Mouse (Mus musculus) CD8-positive naive resting alpha-beta T cell, adult 2 months (primary cell): ENCODE results near the gene Spem2.

ENCODE experiments used
- DNase-seq, 2 experiments: peaks; one replicate each; pipeline ENCODE4 v3.0.0; 2022; ENCODE audit warnings: low read depth in 2 of 2, low spot score in 2 of 2

Spem2 gene

DNA sequence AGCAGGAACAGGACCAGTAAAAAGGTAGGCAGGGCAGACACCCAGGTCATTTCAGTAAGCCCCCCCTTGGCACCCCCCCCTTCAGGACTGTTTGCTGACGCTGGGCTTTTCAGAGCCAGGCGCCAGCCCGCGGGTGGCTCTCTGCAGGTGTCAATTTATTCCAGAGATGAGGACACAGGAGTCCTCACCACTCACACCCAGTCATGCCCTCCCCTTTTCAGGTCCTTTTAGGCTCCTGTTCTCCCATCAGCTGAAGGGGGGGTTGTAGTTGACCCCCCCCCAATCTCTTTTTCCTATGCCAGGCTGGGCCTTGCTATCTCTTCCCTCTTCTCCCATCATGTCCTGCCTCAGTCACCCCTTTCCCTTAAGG lies 17.7 kb upstream of the Spem2 start:
- DNase-seq, result no peak

DNA sequence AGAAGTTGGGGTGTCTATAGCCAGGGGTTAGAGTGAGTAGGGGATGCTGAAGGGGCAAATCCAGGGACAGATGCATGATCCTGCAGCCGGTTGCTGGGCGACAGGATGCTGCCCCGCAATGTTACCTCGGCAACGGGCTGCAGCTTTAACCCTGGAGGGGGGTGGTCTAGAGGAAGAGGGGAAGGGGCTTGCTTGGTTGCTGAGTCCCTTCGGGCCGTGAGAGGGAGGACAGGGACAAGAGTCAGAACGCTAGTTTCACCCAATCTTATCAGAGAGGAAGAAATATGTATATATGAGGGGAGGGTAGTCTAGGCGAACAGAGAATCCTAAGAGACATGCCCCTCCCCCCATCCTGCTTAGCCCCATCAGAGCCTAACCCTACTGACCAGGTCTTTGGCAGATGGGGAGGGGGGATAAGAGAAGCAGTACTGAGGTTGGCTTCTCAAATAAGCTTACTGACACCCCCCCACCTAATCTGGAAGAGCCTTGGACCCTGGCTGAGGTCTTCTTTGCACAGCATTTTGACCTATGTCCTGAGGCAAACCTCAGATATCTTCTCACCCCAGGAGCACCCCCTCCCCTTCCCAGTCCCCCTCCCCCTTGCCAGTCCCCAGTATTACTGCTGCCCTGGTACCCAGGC lies 17.2 kb upstream of the Spem2 start:
- DNase-seq, result no peak

DNA sequence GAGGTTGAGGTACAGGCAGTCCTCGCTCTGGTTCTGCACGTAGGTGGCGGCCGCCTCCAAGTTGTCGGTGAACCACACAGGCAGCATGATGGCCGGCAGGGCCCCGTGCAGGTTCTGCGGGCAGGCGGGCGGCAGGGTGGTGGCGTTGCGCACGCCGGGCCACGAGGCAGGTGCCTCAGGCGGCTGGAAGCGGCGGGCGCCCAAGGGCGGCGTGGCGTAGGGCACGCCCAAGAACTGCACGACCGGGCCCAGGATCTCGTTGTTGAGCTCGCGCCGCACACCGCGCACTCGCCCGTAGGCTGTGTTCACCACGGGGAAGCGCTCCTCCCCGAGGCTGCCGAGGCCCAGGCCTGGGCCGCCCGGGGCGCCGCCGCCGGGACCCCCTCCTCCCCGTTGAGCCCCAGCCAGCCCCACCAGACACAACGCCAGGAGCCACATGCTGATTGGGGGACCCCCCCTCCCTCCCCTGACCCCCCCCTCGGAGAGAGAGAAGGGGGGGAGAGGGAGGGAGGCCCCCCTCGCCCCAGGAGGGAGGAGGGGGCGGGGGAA lies 15.8 kb upstream of the Spem2 start:
- DNase-seq, result peak; percentile 30 to 38

DNA sequence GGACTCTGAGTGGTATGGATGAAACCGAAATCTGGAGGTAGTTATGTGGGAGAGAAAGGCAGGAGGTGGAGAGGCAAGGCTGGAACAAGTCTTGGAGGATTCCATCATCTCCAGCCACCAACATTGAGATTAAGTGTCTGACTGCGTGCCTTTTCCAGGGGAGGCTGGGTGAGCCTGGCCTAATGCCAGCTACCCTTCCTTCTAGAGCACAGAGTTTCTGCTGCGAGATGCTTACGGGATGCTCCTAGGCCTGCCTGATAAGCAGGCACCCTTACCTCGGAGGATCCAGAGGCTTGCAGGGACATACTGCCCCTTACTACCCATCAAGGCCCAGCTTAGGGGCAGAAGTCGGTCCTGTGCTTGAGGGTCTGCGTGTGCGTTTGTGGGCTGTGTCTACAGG lies 15.3 kb upstream of the Spem2 start:
- DNase-seq, result no peak

DNA sequence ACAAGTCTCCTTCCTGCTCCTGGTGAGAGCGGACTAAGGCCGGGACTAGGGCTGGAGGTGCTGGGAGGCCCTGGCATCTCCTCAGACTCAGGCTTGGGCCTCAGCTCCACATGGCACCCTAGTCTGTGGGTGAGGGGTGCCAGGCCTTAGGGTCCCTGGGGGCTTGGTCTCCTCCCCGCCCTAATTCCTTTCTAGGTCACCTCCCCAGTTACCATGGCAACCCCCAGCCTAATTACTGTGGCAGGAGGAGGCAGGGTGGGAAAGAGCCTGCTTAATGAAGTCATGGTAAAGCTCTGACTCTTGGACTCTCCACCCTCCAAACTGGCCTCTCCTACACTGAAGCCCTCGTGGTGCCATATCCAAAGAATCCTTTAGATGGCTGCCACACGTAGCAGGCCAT lies 10.6 kb upstream of the Spem2 start:
- DNase-seq, result no peak

DNA sequence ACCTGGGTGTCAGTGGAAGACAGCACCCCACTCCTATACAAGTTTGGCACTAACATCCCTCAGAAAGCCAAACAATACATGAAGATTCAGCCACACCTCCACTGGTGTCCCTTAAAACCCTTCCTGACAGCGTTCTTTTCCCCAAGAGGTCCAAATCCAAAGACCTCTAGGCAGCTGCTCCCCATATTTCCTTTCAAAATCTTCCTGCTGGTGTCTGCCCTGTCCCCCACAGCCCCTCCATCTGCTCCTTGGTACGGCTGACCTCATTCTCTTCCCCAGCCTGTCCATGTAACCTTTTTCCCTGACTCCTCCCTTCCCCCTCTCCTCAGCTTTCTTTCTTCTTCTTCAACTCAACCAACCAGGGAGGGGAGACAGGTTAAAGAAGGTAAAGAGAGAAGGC lies 5.2 kb upstream of the Spem2 start:
- no peak for DNase-seq

DNA sequence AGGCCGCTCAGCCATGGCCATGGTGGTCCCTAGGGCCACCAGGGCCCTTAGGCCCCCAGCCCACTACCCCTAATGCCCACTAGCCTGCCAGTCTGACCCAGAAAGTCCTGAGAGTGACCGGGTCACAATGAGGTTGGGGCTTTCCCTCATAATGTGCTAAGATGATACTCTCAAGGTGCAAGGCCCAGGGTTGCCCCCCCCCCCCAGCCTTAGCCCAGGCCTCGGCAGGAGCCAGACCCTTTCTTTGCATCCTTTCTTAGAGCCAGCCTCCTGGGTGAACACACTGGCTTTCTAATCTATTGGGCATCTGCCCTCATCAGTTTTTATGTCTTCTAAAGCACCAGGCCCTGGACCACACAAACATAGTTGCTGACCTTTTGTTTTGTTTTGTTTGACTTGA lies 3.8 kb upstream of the Spem2 start, which contains the start of gene Spem1:
TSS of gene Spem1 (minus strand) at position 101 of the 400 bp plus-strand sequence.
- DNase-seq, result no peak

DNA sequence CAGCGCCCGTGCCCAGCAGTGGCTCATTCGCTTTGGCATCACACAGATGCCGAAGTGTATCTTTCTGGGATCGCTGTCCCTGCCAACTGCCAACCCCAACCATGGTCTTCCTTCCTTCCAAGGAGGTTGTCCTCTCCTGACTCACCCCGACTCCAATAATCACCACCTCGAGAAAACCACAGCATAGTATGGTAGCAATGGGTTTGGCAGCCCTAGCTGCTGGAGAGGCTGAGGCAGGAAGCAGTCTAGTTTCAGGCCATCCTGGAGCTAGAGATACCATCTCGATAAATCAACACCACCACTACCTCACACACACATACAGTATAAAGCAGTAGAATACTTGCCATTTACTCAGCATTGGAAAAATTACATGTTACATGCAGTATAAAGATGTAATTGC lies 606 bp upstream of the Spem2 start:
- DNase-seq, result no peak

DNA sequence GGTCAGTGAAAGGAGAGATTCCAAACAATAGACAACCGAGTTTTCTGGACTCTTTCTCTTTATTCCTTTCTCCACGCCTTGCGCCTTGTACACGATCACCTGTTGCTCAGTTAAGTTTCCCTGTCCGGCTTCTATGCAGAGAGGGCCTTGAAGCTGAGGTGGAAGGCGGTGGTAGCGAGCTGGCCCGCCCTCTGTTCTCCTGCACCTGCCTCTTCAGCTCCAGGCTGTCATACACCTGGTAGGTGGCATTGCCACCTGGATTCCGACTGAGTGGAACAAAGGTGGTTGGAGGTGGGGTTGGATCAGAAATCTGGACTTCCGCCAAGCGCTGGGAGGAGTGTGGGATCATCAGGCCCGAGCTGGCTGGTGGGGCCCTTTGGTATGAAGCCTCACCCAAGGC lies 1.7 kb downstream of the Spem2 start:
- DNase-seq, result no peak

DNA sequence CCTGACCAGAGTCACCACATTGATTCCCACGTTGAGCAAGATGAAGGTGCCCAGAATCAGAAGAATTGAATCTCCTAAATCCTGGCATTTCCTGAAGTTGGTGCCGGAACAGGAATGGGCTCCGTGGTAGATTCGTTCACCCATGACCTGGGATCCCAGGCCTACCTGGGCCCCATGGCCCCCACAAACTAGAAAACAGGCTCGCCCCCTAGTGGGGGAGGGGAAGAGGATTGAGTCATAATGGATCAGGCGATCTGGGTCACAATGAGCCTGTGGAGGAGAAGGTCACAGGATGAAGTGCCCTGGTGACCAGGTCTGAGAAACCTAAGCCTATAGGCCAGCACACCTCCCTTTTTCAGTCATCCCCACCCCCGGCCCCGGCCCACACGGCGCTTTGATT lies 3.1 kb downstream of the Spem2 start, which contains the start of gene Gm39566:
TSS of gene Gm39566 (minus strand) at position 144 of the 400 bp plus-strand sequence.
- no peak for DNase-seq

DNA sequence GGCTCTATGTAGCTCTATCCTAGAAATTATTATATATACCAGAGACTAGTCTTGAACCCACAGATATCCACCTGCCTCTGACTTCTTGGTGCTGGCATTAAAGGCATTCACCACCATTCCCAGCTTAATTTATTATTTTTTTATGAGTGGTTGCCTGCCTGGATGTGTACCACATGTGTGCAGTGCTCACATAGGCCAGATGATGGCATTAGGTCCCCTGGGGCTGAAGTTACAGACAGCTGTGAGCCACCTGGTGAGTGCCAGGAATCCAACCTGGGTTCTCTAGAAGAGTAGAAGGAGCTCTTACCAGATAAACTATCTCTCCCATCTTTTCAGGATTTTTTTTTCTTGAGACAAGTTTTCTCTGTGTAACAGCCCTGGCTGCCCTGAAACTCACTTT lies 8.0 kb downstream of the Spem2 start:
- no peak for DNase-seq

DNA sequence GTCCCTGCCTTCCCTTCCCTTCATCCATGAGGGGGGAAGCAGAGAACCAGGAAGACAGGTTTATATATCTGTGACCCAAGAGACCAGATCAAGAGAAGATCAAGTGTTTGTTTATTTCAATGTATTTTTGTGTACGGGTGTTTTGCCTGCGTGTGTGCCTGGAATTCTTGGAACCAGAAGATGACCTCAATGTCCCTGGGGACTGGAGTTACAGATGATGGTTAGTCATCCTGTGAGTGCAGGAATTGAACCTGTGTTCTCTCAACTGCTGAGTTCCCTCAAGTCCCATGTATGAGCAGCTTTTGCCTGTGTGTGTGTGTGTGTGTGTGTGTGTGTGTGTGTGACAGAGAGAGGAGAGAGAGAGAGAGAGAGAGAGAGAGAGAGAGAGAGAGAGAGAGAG lies 10.6 kb downstream of the Spem2 start:
- no peak for DNase-seq

DNA sequence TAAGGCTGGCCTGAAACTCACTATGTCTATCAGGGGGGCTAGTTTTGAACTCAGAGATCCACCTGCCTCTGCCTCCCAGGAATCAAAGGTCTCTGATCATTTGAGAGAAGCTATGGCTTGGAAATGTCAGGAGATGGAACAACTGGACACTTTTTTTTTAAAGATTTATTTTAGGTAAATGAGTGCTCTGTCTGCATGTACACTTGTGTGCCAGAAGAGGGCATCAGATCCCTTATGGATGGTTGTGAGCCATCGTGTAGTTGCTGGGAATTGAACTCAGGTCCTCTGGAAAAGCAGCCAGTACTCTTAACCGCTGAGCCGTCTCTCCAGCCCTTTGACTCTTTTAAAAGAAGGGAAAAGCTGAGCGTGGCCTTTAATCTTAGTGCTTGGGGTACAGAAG lies 11.9 kb downstream of the Spem2 start:
- DNase-seq, result no peak

DNA sequence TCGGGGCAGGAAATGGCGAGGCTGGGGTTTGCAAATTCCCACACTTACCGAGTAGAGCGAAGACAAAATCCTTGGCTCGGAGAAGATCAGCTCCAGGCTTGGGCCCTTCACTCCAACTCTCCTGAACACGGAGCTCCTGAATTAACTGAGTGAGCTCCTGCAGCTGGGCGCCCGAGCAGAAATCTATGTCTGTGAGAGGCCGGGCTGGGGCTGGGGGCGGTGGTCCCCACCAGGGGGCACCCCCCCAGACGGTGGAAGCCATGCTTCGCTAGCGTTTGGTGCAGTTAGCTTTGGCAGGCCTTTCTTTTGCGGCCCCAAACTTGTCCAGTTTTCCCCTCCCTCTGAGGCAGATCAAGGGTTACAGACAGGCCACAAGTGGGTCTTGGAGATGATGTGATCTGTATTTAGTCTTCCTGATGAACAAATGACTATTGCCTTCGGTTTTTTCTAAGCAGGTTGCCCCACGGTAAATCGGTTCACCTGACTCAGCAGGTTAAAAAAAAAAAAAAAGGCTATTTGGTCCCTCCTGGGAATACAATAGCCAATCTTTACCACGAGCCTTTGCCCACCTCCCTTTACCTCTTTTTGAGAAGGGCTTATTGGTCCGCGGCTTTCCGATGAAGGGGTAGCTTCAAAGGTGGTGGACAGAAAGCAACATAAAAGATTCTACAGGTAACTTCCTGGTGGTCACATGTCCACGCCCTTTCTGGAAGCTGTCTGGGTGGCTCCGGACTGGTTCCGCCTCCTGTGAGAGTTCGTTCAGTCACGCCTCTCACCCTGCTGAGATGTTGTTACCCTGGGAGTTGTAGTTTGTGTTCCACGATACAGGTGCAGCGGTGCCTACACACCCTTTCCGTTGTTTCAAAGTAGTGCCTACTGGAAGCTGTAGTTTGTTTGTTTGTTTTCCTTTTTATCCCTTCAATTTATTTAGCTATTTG lies 13.0 kb downstream of the Spem2 start, which contains the start of gene Tmem102:
TSS of gene Tmem102 (minus strand) at position 653 of the 938 bp plus-strand sequence.
- DNase-seq, result no peak

DNA sequence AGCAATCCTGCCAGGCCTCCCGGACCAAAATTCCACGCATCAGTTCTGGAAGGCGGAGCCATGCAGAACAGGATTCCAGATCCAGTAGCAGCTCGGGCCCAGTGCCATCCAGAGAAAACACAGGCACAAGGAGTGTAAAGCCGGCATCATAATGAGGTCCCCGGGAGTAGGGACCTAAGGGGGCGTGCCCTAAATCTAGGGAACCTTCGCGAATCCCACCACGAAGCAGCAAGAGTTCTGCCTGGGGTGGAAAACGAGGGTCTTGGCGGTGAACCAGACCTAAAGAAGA lies 13.7 kb downstream of the Spem2 start:
- no peak for DNase-seq

DNA sequence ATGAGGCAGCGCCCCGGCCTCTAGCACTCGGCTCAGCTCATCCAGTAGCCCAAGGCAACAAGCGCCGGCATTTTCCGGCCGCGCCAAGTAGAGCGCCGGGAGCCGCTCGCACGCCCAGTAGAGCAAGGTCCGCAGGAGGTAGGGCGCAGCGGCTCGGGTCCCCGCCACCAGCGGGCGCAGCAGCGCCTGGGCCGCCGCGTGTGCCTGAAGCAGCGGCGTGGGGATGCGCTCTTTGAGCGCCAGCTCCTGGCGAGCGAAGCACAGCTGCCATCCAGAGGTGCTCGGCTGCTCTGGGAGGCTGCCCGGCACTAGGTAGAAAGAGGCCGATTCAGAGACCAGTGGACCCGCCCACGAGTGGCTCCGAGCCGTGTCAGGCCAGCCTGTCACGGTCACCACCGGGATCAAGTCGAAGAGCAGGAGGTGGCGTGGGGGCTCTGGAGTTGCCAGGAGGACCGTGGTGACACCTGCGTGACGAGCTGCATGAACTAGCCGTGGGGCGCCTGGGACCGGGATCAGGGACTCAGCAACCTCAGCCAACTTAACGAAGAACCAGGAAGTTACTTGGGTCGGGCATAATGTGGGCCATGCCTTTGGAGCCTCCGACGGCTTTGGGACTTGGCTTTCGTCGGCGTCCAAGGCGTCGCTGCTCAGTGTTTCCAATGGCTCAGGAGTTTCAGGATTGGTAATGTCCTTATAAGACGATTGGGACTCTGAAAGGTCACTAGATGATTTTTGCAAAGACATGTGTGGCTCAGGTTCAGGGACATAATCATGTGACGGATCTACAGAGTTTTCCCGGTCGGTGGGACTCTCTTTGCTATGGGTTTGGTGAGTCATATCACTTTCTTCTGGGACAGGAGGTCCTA lies 14.2 kb downstream of the Spem2 start:
- peak; percentile 52 to 65 for DNase-seq

DNA sequence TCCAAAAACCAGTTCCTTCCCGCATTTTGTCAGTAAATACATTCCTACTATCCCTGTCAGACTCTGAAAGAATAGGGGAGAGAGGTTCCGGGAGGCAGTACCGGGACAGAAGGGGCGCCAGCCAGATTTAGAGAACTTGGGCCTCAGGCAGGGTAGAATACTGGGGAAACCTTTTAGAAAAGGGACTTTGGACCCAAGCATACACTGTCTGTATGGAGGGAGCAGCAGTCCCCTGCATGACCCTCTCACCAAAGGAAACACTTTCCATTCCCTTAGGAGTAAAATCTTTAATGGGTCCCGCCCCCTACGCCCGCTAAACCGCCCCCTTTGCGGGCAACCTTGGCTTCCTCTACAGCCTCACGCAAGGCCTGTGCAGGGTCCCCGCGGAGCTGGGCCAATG lies 14.9 kb downstream of the Spem2 start:
- no peak for DNase-seq

DNA sequence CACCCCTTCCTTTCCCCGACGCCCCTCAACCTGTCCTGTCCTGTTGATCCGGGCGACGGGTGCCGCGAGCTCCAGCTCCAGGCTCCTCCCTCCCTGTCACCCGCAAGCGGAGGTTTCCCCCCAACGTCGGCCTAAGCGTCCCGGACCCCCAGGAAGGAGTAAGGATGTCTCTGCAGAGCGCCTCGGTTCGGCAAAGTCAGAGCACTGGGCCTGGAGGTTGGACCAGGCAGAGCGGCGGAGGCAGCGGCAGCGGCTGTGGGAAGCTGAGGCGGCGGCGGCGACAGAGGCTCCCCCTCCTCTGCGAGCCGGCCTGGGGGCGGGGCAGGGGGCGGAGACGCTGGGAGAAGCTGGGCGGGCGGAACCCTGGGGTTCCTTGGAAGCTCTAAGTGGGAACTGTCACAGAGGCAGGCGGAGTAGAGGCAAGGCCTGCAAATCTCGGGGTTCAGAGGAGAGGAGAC lies 15.6 kb downstream of the Spem2 start:
- peak; percentile 28 to 48 for DNase-seq

DNA sequence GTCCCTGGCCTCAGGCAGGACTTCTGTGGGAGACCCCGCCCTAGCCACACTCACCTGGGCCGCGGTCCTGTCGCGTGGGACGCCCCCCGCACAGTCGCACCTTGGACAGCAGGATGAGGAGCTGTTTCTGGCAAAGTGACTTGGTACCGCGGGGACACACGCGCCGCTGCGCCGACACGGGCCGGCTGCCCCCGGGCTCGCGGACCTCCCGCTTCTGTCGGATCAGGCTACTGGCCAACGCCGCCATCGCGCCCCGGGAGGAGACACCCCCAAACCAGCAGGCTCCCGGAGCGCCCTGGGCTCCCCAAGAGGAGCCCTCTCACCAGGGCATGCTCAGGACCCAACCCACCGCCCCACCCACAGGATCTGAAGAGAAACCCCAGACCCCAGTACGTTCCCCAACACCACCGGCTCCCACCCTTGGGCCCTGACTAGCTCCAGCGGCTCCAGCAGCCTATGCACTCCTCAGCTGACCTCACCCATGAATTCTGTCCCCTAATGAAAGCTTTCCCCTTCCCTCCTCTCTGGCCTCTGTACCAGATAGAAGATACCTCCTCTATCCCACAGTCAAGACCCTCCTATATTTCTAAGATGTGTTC lies 16.8 kb downstream of the Spem2 start, which contains the start of gene Fgf11:
TSS of gene Fgf11 (minus strand) at position 479 of the 599 bp plus-strand sequence.
- DNase-seq, result no peak

DNA sequence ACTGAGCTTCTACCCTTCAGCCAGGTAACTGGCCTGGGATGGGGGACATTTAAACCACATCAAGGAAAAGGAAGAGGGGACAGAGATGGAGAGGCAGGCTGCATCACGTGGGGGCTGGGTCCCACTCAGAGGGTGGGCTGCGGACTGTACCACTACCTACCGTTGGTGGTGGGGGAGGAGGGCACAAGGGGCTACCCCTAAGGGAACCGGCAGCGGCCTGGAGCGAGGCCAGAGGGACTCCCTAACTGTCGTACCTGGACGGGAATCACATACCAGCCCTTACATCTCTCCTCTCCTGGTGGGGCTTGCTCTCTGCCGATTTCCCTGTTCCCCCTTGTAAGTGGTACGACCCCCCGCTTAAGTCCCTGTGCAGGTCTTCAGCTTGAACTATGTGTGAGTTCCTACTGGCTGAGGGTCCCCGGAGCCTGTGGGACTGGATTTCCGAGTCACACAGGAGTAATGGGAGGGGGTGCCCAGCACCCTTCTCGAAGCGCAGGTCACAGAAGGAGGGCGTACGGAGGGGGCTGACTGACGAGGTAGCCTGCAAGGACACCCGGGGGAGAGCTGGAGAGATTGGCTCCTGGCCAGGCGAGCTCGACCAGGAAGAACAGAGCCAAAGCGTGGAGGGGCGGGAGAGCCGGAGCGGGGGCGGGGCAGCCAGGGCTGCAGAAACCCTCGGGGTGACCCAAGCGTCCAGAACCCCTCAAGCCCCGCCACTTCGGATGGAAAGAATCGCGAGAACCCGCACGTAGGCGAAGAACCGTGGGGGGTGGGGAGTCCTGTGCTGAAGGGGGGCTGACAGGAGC lies 17.7 kb downstream of the Spem2 start:
- no peak for DNase-seq
